Mouse (Mus musculus) adipose tissue, adult 10 weeks (tissue): ENCODE data around the gene Cdk2. TPM values are rescaled to one million over a fixed set of nuclear protein-coding genes. Genes with fewer than 3 reads are reported as not detected.

ENCODE experiments used
- polyA plus RNA-seq: library from polyadenylated mRNA; stranded (reverse); fragments of 350-450 nt; fragmentation: Illumina TruSeq; extraction: RNeasy Lipid Tissue Mini Kit (QIAGEN cat#74804); gene quantifications from one replicate; pipeline ENCODE4 v1.2.3, GENCODE M21; 2014; ENCODE audit warnings: low read depth, low replicate concordance

Gene Cdk2
- 20.1 TPM for polyA plus RNA-seq

DNA sequence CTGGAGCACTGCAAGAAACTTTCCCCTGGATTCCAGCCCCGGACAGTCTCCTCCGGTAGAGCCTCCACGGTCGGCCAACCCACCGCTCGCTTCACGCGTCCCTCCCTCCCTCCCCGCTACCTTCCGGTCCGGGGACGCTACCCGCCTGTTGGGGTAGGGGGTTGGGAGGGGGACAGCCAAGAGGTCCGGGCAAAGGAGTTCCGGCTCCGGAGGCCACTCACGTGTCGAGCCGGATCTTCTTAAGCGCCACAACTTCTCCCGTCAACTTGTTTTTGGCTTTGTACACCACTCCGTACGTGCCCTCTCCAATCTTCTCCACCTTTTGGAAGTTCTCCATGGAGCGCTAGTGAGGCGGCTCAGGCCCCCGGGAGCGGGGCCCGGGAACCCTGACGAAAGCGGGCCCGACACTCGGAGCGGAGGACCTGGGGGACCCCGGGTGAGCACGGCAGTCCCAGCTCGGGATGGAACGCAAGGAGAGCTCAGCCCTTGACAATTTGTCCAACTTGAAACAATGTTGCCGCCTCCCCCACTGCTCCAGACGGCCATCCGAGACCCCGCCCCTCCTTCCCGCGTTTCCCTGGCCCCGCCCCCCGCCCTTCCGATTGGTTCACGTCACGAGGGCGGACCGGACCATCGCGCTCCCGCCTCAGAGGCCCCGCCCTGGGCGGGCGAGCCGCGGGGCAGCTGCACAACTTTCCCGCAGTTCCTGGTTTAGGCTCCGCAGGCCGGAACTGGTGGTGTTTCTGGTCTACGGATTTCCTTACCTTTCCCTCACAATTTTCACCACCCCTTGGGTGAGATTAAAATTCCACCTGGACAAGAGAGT, at the start of gene Cdk2:
Gene Cdk2 (minus strand): TSS at position 541 of the 826 bp plus-strand sequence.

DNA sequence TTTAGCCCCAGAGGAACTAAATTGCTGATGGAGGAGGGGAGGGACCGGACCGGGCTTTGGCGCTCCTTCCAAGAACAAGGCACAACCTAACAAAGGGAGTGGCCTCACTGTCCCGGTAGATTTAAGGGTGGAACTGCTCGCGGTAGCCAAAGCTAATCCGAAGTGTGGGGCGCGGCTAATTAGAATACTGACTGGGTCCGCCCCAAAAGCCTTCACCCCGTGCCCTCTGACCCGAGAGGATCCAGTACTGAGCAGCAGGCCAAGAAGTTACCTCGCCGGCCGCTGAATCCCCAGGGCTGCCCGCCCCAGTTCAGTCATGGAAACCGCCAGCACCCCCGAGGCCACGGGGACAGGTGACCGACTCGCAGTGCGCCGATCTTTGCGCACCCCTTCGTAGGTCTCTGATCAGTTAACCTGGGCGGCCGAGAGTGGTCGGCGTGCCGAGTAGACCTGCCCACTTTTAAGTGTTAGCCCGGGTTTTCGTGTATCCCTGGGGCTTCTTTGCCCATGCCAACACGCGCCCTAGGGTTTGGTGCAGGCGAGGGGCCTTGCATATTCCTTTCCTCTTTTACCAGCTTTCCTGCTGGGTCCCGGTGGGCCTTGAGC, 42.9 kb upstream of the Cdk2 start, which contains the start of gene Pym1:
Gene Pym1 (plus strand): TSS at position 244 of the 606 bp plus-strand sequence.

DNA sequence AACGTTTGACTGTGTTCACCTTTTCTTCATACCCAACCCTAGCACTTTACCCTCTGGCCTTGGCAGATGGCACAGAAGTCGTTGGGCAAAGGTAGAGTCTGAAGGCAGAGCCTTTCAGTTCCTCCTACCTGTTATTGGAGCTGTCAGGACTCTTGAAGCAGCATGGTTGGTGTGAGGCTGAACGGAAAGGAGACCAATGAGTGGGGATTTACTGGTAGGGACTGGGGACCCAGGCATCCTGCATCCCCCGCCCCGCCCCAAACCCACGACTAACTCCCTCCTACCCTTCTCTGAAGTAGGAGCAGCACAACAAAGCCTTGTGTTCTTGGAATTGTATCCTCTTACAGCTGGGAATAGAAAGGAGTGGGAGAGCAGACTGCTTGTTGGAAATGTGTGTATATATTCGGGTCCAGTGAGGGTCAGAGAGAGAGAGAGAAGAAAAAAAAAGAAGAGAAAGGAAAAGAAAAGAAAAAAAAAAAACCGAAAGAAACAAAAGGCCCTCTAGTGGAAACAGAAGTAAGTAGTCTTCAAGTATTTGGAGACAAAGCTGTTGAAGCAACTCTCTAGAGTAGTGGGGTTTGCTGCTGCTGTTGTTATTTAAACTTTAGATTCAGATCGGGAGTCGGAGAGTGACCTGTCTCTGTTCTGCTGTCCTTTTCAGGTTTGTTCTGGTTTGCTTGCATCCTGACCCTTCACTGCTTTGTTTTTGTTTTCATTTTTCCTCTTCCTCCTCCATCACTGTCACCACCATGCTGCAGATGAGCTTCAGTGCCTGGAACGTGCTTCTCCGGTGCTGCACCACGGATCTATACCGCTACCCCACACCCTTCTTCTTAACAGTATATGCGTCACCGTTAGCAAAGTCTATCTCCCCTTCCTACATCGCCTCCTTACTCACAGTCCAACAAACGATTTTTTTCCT, 40.1 kb upstream of the Cdk2 start, which contains the start of gene Dgka:
Gene Dgka (minus strand): TSS at position 176 of the 922 bp plus-strand sequence.

DNA sequence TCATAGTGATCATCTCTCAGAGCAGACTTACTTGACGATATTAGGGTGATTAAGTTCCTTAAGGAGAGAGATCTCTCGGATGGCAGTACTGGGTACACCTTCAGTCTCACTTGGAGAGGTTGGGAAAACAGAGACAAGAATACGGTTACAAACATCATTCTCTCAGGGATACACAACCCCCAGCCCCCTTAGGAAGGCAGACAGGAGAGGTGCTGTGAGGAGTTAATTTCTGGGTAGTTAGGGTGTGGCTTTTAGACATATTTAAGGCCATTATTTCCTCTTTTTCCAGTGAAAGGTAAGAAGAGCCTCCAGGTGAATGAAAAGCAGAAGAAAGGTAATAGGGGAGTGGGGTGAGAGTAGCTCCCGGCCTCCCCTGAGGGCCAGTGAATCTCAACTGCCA, 936 bp downstream of the Cdk2 start, which contains the start of gene Pmel:
Gene Pmel (plus strand): TSS at position 301 of the 400 bp plus-strand sequence.

DNA sequence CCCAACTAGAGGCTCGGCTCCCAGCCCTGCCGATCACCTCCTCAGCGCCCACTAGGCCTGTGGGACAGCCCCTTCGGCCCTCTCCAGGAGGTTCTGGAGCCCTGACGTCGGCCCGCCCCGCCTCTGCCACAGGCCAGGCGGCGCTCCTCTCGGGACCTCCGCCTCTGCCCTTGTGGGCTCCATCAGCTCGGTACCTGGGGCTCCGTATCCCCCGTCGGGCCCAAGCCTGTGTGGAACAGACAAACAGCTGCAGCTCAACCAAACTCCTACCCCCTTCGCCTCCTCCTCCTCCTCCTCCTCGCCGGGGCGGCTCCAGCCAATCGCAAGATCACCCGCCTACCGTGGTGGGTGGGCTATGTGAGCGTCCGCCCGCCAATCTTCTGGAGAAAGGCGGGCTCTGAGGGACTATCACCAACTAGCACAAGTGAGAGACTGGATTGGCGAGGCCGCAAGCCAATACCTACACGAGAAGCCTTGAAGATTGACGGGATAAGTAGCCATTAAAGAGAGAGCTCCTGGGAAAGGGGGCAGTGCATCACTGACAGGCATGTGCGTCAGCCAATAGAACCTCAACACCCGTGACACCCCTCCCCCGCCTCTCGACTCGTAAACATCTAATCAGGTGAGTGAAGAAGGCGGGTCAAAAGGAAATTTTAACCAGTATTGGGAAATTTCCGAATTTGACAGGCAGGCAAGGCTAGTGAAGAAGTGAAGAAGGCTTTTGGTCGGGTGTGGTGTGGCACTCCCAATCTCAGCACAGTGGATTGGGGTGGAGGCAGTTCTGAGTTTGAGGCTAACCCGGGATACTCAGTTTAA, 8.6 kb downstream of the Cdk2 start, which contains the start of gene Rab5b:
Gene Rab5b (minus strand): TSS at position 273 of the 816 bp plus-strand sequence.

DNA sequence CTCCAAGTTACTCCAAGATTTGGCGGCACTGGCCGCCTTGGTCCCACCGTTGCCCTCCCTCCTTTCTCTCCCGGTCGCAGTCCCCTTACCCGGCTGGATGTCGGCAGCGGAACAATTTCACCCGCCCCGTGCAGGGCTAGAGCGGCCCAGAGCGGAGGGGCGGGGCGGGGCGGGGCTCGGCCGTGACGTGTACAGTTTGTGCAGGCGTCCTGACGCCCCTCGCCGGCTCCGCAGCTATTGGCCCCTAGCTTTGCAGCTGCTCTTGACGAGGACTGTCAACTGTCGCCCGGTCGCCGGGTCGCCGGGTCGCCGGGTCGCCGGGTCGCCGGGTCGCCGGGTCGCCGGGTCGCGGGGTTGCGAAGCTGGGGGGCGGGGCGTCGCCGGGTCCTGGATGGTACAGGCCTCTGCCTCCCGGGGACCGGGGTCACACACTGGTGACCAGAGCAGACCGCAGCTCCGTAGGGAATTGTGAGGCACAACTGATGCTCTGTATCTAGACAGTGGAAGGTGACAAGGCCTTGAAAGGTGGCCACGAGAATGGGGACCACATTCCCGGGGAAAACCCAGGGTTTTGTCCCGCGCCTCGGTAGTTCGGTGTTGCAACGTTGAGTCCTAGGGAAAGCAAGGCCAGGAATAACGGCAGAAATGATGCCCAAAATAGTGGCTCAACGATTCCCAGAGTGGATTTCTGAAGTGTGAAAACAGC, 30.9 kb downstream of the Cdk2 start, which contains the start of gene Suox:
Gene Suox (minus strand): TSS at position 311 of the 706 bp plus-strand sequence.

Other genes starting within 250 kb of the Cdk2 start
- 105 TPM for gene Smarcc2, start 245.8 kb downstream of the Cdk2 start, polyA plus RNA-seq
- gene Myl6, start 210.9 kb downstream of the Cdk2 start, polyA plus RNA-seq: 1,629 TPM
- 5.5 TPM for gene Myl6b, start 206.3 kb downstream of the Cdk2 start, polyA plus RNA-seq
- gene Esyt1, start 179.2 kb downstream of the Cdk2 start, polyA plus RNA-seq: 98.5 TPM
- gene Zc3h10, start 157.3 kb downstream of the Cdk2 start, polyA plus RNA-seq: 9.8 TPM
- gene Rpl41, start 155.7 kb downstream of the Cdk2 start, polyA plus RNA-seq: 2,778 TPM
- gene Pa2g4, start 139.0 kb downstream of the Cdk2 start, polyA plus RNA-seq: 63.0 TPM
- 32.3 TPM for gene Erbb3, start 115.4 kb downstream of the Cdk2 start, polyA plus RNA-seq
- 1,498 TPM for gene Rps26, start 78.3 kb downstream of the Cdk2 start, polyA plus RNA-seq
- 3.3 TPM for gene Ikzf4, start 59.0 kb downstream of the Cdk2 start, polyA plus RNA-seq
- gene Suox, start 31.0 kb downstream of the Cdk2 start, polyA plus RNA-seq: 154 TPM
- 111 TPM for gene Rab5b, start 8.8 kb downstream of the Cdk2 start, polyA plus RNA-seq
- gene Pmel, start 836 bp downstream of the Cdk2 start, polyA plus RNA-seq: 15.2 TPM
- 16.4 TPM for gene Dgka, start 39.8 kb upstream of the Cdk2 start, polyA plus RNA-seq
- gene Pym1, start 42.9 kb upstream of the Cdk2 start, polyA plus RNA-seq: 28.8 TPM
- 17.1 TPM for gene Mmp19, start 85.9 kb upstream of the Cdk2 start, polyA plus RNA-seq
- 44.6 TPM for gene Dnajc14, start 99.0 kb upstream of the Cdk2 start, polyA plus RNA-seq
- 13.7 TPM for gene Tmem198b, start 99.3 kb upstream of the Cdk2 start, polyA plus RNA-seq
- gene Sarnp, start 112.3 kb upstream of the Cdk2 start, polyA plus RNA-seq: 69.3 TPM
- 96.5 TPM for gene Ormdl2, start 116.6 kb upstream of the Cdk2 start, polyA plus RNA-seq
- 1.6 TPM for gene Gdf11, start 186.7 kb upstream of the Cdk2 start, polyA plus RNA-seq
- 549 TPM for gene Cd63, start 196.0 kb upstream of the Cdk2 start, polyA plus RNA-seq
- gene Rdh5, start 217.9 kb upstream of the Cdk2 start, polyA plus RNA-seq: 16.9 TPM
- gene Bloc1s1, start 219.0 kb upstream of the Cdk2 start, polyA plus RNA-seq: 277 TPM
- gene Itga7, start 228.8 kb upstream of the Cdk2 start, polyA plus RNA-seq: 54.8 TPM